Mouse (Mus musculus) neural tube, embryonic 12.5 days (tissue): Measurements from ENCODE around the gene Zfp692. TPM values are rescaled to one million over a fixed set of nuclear protein-coding genes. Genes with fewer than 3 reads are reported as not detected.
"Not testable (repeated sequence)": the region's sequence is repeated elsewhere in the genome, so short reads cannot be mapped to it uniquely, and the experiment has no call there.

ENCODE experiments used
- ATAC-seq: fragments of 200-750 bp; cut with Nextera tagmentation; 2 replicates; pipeline ENCODE4 v1.8.0; 2017; ENCODE audit warnings: low read depth, mild to moderate bottlenecking, moderate TSS enrichment, moderate library complexity; ENCODE audit not compliant: low FRiP score
- H3K27ac ChIP-seq: fragments of 300-500 bp; sonication (generic); 2 replicates; pipeline ENCODE4 v1.5.1; 2016
- H3K27me3 ChIP-seq: fragments of 300-500 bp; sonication (generic); replicated peaks from 2 replicates; pipeline ENCODE4 v1.6.1; 2016; ENCODE audit warnings: mild to moderate bottlenecking
- H3K36me3 ChIP-seq: fragments of 300-500 bp; sonication (generic); 2 replicates; pipeline ENCODE4 v1.6.1; 2016; ENCODE audit warnings: mild to moderate bottlenecking
- H3K4me1 ChIP-seq: fragments of 300-500 bp; sonication (generic); 2 replicates; pipeline ENCODE4 v1.6.1; 2016
- H3K4me2 ChIP-seq: fragments of 300-500 bp; sonication (generic); replicated peaks from 2 replicates; pipeline ENCODE4 v1.6.1; 2016; ENCODE audit warnings: mild to moderate bottlenecking
- H3K4me3 ChIP-seq: fragments of 300-500 bp; sonication (generic); 2 replicates; pipeline ENCODE4 v1.5.1; 2016
- H3K9ac ChIP-seq: fragments of 300-500 bp; sonication (generic); 2 replicates; pipeline ENCODE4 v1.6.1; 2016; ENCODE audit warnings: mild to moderate bottlenecking
- H3K9me3 ChIP-seq: fragments of 300-500 bp; sonication (generic); 2 replicates; pipeline ENCODE4 v1.6.1; 2016; ENCODE audit warnings: mild to moderate bottlenecking
- WGBS: fragments of 180-500 bp; shearing (Covaris S2); methylation state at CpG from one replicate; pipeline ENCODE4 v1.1.7; 2016; 5-methylcytosine and 5-hydroxymethylcytosine counted together
- polyA plus RNA-seq: library from polyadenylated mRNA; unstranded; fragments of >200 nt; fragmentation: Nextera tagmentation; extraction: Ambion mirVana; gene quantifications from 2 replicates; pipeline ENCODE4 v1.2.1, GENCODE M21; 2016

The Zfp692 gene
- polyA plus RNA-seq, 1 experiment from 2014 or later = 30.8 TPM

- no peaks in the 10 kb centered on the region for H3K27me3 ChIP-seq
- H3K27ac ChIP-seq = no peak overlapping the region
- no peak overlapping the region for H3K4me2 ChIP-seq
- 81% methylated on average over 3 of the region's 3 CpGs for WGBS
- no peak for ATAC-seq
- H3K36me3 ChIP-seq = peaks cover 50% of the 10 kb centered on the region
- peaks cover 24% of the 10 kb centered on the region for H3K4me1 ChIP-seq
- H3K9ac ChIP-seq = no peak overlapping the region
- H3K4me3 ChIP-seq = no peak overlapping the region
- H3K9me3 ChIP-seq = no peaks in the 10 kb centered on the region
Measured at GRCm38 (mm10) chr11:58334746-58335145, 27.9 kb downstream of the Zfp692 start.

- H3K4me3 ChIP-seq = no peak overlapping the region
- H3K27ac ChIP-seq = no peak overlapping the region
- ATAC-seq = no peak
- H3K36me3 ChIP-seq = peaks cover 53% of the 10 kb centered on the region
- no peaks in the 10 kb centered on the region for H3K27me3 ChIP-seq
- H3K4me2 ChIP-seq = no peak overlapping the region
- no peaks in the 10 kb centered on the region for H3K9me3 ChIP-seq
- H3K9ac ChIP-seq = no peak overlapping the region
- WGBS = 94% methylated on average over 4 of the region's 4 CpGs
- no peaks in the 10 kb centered on the region for H3K4me1 ChIP-seq
Measured at GRCm38 (mm10) chr11:58346745-58347144, 39.9 kb downstream of the Zfp692 start.

GRCm38 (mm10) chr11:58350628-58351027 lies 43.8 kb downstream of the Zfp692 start:
- peaks cover 22% of the 10 kb centered on the region for H3K36me3 ChIP-seq
- no peaks in the 10 kb centered on the region for H3K9me3 ChIP-seq
- no peak overlapping the region for H3K4me3 ChIP-seq
- H3K27ac ChIP-seq = no peak overlapping the region
- H3K9ac ChIP-seq = no peak overlapping the region
- no peaks in the 10 kb centered on the region for H3K4me1 ChIP-seq
- WGBS = 72% methylated on average over 4 of the region's 4 CpGs
- H3K27me3 ChIP-seq = no peaks in the 10 kb centered on the region
- ATAC-seq = no peak
- no peak overlapping the region for H3K4me2 ChIP-seq

GRCm38 (mm10) chr11:58351179-58351578 lies 44.3 kb downstream of the Zfp692 start:
- Histone ChIP-seq H3K4me2 (no peak overlapping the region), H3K27me3 (no peaks in the 10 kb centered on the region), H3K9ac (no peak overlapping the region), H3K4me1 (no peaks in the 10 kb centered on the region), H3K27ac (no peak overlapping the region), H3K4me3 (no peak overlapping the region), H3K9me3 (no peaks in the 10 kb centered on the region), H3K36me3 (peaks cover 17% of the 10 kb centered on the region)
- no peak for ATAC-seq
- WGBS = 86% methylated on average over 5 of the region's 5 CpGs

- ATAC-seq = no peak
- H3K4me1 ChIP-seq = no peaks in the 10 kb centered on the region
- no peaks in the 10 kb centered on the region for H3K9me3 ChIP-seq
- WGBS = 66% methylated on average over 7 of the region's 7 CpGs
- no peak overlapping the region for H3K27ac ChIP-seq
- H3K9ac ChIP-seq = no peak overlapping the region
- H3K4me3 ChIP-seq = no peak overlapping the region
- no peaks in the 10 kb centered on the region for H3K27me3 ChIP-seq
- H3K36me3 ChIP-seq = no peaks in the 10 kb centered on the region
- H3K4me2 ChIP-seq = no peak overlapping the region
Measured at GRCm38 (mm10) chr11:58352681-58353548, 46.0 kb downstream of the Zfp692 start.

- no peak overlapping the region for H3K27ac ChIP-seq
- no peak overlapping the region for H3K4me2 ChIP-seq
- H3K4me1 ChIP-seq = no peaks in the 10 kb centered on the region
- no peak overlapping the region for H3K9ac ChIP-seq
- H3K27me3 ChIP-seq = no peaks in the 10 kb centered on the region
- H3K4me3 ChIP-seq = no peak overlapping the region
- ATAC-seq = no peak
- no peaks in the 10 kb centered on the region for H3K36me3 ChIP-seq
- no peaks in the 10 kb centered on the region for H3K9me3 ChIP-seq
- 88% methylated on average over 3 of the region's 3 CpGs for WGBS
Measured at GRCm38 (mm10) chr11:58353709-58354108, 46.8 kb downstream of the Zfp692 start.

GRCm38 (mm10) chr11:58354476-58354875 lies 47.6 kb downstream of the Zfp692 start:
- WGBS = 79% methylated on average over 10 of the region's 10 CpGs
- H3K27me3 ChIP-seq = no peaks in the 10 kb centered on the region
- H3K9me3 ChIP-seq = no peaks in the 10 kb centered on the region
- H3K9ac ChIP-seq = no peak overlapping the region
- H3K4me1 ChIP-seq = no peaks in the 10 kb centered on the region
- H3K36me3 ChIP-seq = no peaks in the 10 kb centered on the region
- H3K27ac ChIP-seq = no peak overlapping the region
- H3K4me2 ChIP-seq = no peak overlapping the region
- no peak for ATAC-seq
- H3K4me3 ChIP-seq = no peak overlapping the region

- Histone ChIP-seq H3K4me1 (no peaks in the 10 kb centered on the region), H3K36me3 (no peaks in the 10 kb centered on the region), H3K4me2 (no peak overlapping the region), H3K9me3 (no peaks in the 10 kb centered on the region), H3K27me3 (no peaks in the 10 kb centered on the region), H3K27ac (no peak overlapping the region), H3K4me3 (no peak overlapping the region), H3K9ac (no peak overlapping the region)
- WGBS = 84% methylated on average over 3 of the region's 3 CpGs
- no peak for ATAC-seq
Measured at GRCm38 (mm10) chr11:58354927-58355326, 48.1 kb downstream of the Zfp692 start.

GRCm38 (mm10) chr11:58357042-58357441 lies 50.2 kb downstream of the Zfp692 start:
- no peaks in the 10 kb centered on the region for H3K9me3 ChIP-seq
- WGBS = 95% methylated on average over 3 of the region's 3 CpGs
- H3K4me3 ChIP-seq = no peak overlapping the region
- H3K9ac ChIP-seq = no peak overlapping the region
- ATAC-seq = no peak
- H3K36me3 ChIP-seq = no peaks in the 10 kb centered on the region
- H3K27me3 ChIP-seq = no peaks in the 10 kb centered on the region
- H3K27ac ChIP-seq = no peak overlapping the region
- no peaks in the 10 kb centered on the region for H3K4me1 ChIP-seq
- H3K4me2 ChIP-seq = no peak overlapping the region

GRCm38 (mm10) chr11:58357844-58358534 lies 51.1 kb downstream of the Zfp692 start:
- Histone ChIP-seq H3K27me3 (no peaks in the 10 kb centered on the region), H3K4me2 (no peak overlapping the region), H3K27ac (no peak overlapping the region), H3K9me3 (no peaks in the 10 kb centered on the region), H3K4me1 (no peaks in the 10 kb centered on the region), H3K9ac (no peak overlapping the region), H3K4me3 (no peak overlapping the region), H3K36me3 (no peaks in the 10 kb centered on the region)
- no peak for ATAC-seq
- WGBS = 90% methylated on average over 6 of the region's 6 CpGs

GRCm38 (mm10) chr11:58362562-58362961 lies 55.7 kb downstream of the Zfp692 start:
- H3K4me3 ChIP-seq, H3K36me3 ChIP-seq, H3K9me3 ChIP-seq, H3K27ac ChIP-seq, ATAC-seq, H3K4me1 ChIP-seq, H3K27me3 ChIP-seq, H3K9ac ChIP-seq, H3K4me2 ChIP-seq: not testable (repeated sequence)
- WGBS = no CpG with 5 or more reads among the region's 6 CpGs
